Mouse (Mus musculus) ZHBTc4 (cell line): ENCODE data around the gene Sowaha.

ENCODE experiments used
- DNase-seq: peaks from one replicate; pipeline ENCODE4 v3.0.0-alpha.2; 2011; ENCODE audit warnings: low read depth, low spot score

Sowaha gene

DNA sequence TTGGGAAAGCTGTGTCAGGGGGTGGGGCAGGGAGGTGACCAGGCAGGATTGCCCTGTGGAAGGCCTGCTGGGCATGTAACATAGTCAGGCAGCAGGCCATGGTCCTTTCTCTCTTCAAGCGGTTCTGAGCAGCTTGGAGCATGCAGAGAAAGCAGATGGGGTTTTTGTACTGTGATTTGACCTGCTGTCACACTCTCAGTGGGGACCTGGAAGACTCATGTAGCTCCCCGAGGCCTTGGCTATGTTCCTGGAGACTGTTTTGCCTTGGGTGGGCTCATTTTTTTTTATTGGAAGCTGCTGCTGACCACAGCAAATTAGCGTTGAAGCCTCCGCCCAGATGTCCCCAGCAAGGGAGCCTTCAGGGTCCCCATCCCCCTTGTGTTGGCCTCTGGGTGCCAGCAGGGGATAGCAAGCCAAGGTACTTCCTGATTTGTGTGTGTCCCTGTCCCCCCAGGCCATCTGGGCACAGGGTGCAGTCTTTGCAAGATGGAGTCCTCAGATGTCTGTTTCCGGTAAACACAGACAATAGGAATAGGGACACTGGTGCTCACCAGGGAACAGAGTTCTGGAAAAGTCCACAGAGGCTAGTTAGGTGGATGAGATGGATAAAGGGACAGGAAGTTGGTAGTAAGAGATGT lies 25.1 kb upstream of the Sowaha start:
- no peak for DNase-seq

DNA sequence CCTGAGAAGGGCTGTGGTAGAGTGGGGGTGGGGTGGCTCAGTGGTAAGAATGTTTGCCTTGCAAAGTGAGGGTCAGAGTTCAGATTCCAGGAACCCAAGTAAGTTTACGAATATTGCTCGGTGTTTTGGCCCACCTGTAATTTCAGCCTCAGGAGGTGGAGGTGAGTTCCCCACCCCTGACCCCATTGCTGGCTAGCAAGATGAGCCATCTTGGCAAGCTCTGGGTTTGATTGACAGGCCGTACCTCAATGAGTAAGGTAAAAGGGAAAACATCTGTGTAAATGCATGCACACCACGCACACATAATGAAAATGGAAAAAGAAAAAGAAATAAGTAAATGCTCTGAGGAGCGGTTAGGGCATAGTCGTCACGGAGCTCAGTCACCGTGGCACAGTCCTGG lies 24.3 kb upstream of the Sowaha start:
- no peak for DNase-seq

DNA sequence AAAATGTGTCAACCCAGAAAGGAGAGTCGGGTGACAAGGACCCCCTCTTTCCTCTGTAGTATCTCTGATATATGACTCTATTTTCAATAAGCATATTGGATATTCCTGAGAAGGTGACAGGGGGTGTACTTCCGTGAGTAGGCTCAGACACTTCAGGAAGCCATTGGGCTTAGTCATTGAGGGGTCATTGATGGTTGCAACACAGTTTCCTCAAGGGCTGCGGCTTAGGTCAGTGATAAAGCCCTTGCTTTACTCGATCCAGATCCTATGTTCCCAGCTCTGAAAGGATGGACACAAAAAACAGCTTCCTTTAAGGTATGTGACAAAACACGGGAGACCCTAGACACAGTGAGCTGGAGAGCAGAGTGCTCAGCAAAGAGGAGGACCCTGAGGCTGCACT lies 23.7 kb upstream of the Sowaha start:
- DNase-seq = no peak

DNA sequence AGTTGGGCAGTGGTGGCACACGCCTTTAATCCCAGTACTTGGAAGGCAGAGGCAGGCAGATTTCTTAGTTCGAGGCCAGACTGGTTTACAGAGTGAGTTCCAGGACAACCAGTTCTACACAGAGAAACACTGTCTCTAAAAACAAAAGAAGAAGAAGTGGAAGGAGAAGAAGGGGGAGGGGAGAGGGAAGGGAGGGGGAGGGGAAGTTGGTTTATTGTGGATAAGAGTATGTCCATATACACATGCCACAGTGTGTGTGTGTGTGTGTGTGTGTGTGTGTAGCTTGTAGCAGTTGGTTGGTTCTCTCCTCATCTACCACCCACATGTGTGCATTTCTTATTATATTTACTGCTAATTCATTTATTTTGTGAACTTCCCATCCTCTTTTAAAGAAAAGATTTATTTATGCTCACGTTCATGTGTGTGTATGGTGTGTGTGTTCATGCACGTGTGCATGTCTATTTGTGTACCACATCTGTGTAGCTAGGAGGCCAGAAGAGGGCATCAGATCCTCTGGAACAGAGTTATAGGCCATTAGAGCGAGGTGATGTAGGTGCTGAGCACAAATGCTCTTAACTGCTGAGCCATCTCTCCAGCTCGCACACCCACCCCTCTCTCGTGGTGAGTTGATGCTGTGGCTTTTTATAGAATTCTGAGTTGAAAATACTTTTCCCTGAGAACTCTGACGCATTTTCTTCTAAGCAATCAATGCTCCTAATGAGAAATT lies 22.1 kb upstream of the Sowaha start:
- no peak for DNase-seq

DNA sequence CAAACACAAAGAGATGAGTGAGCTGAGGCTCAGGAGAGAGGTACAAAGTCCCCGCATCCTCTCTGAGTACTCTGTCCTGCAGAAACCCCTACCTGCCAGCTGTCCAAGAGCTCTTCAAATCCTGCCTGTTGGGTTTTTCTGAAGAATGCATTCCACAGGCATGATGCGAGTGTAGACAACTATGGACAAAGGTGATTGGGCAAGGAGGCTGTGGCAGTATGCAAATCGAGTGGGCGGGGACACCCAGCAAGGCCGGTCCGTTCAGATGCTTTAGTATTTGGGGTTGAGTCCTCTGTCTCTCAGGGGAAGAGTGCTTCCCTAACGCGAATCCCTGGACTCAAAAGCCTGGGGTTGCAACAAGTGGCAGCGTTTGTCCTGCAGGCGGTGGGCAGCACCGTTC lies 20.5 kb upstream of the Sowaha start:
- peak; percentile 69 for DNase-seq

DNA sequence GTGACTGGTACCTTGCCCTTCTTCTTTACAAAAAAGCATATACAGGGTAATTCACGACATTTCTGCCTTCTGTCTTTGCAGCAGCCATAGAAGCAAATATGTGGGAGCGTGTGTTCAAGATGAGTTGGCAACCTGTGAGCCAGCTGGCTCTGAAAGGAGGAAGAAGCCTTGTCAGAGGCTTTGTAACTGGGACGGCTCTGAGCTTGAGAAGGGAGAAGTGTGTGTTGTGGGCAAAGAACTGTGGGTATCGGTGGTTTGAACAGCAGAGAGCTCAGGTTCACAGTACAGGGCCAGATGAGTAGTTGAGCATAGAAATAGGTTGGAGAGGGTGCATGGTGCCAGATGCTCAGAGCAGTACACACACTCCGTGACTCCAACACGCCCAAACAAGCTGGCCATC lies 16.9 kb upstream of the Sowaha start:
- DNase-seq = no peak

DNA sequence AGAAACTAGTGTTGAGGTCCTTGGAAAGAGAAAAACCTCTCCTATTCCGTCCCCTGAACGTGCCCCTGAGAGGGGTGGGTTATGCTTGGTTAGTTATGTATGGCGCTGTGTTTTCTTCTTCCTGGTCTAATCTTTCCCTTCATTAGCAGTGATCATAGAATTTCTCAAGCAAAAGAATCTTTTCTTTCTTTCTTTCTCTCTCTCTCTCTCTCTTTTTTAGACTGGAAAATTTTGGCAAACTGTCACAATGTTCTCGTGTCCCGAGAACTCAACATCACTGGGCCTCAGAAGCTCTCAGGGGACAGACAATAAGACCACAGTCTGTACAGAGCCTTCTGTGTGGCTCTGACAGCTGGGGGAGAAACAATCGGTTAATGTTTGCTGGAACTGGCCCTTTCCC lies 15.3 kb upstream of the Sowaha start:
- no peak for DNase-seq

DNA sequence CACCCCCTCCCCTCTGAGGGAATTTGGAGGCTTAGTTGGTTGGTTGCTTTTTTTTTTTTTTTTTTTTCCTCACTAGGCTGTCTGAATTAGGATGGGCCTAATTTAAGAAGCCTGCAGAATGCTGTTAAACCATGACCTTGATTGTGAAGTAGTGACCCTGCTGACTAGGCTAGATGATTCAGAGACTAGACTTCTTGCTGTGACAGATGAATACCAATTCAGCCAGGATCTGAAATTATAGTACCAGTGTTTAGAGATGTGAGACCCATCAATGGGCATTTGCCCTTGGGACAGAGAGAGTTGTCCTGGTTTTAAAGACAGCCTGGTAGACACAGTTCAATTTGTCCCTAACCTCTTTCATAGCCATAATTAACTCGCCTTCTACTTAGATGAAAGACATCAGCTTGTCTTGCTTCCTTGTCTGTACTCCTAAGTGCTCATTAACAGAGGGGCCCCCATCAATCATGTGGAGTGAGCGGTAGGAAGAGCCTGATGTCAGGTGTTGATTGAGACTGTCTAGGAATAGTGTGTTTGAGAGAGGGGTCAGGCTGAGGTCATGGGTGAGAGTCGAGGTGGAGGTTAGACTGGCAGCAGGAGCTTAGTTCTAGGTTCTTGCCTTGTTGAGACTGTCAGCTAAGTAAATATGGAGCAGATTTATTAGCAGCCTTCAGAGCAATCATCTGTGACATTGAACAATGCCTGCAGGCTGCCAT lies 13.3 kb upstream of the Sowaha start:
- DNase-seq = peak; percentile 37

DNA sequence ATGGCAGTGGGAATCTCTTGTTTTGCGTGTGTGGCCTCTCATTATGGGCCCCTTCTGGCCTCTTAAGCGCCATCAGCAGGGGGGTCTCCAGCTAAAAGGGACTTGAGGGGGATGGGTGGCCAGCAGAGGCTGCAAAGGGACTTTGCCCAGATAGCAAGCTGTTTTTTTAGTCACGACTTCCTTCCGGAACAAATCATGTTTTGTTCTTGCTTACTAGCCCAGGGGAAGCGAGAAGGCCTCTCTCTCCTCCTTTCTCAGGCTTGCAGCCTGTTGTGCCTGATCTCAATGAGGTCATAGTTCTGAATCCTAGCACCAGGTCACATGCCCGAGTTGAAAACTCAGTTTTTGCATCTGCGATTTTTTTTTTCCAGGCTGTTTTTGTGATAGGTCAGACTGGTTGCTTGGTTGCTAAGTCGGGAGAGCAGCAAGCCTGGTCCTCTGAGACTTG lies 11.9 kb upstream of the Sowaha start:
- no peak for DNase-seq

DNA sequence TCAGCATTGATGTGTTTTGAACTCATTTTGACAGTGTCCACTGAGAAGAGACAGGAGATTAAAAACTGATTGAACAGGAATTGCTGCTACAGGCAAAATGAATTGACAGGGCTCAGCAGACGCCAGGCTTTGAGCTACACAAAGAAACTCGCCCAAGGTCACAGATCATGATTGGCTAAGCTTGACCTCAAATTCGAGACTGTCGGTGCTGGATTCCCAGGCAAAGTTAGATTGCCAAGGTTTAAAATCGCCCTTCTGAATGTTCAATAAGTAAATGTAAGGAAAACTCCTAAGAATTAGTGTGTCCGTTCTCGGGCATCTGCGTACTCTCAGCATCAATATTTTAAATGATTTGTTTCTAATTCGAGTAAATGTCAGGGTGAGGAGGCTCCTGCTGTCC lies 9.3 kb upstream of the Sowaha start:
- no peak for DNase-seq

DNA sequence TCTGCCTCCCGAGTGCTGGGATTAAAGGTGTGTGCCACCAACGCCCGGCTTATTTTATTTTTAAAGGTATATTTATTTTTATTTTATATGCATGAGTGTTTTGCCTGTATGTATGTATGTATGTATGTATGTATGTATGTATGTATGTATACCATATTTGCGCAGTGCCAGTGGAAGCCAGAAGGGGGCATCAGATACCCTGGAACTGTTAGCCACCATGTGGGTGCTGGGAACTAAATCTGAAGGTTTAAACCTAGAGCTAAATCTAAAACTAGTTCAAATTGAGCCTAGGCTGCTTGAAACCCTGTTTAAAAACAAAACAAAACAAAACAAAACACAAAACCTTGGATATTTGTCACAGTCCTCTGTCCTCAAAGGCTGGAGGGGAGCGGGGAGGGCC lies 8.9 kb upstream of the Sowaha start:
- DNase-seq = peak; percentile 62

DNA sequence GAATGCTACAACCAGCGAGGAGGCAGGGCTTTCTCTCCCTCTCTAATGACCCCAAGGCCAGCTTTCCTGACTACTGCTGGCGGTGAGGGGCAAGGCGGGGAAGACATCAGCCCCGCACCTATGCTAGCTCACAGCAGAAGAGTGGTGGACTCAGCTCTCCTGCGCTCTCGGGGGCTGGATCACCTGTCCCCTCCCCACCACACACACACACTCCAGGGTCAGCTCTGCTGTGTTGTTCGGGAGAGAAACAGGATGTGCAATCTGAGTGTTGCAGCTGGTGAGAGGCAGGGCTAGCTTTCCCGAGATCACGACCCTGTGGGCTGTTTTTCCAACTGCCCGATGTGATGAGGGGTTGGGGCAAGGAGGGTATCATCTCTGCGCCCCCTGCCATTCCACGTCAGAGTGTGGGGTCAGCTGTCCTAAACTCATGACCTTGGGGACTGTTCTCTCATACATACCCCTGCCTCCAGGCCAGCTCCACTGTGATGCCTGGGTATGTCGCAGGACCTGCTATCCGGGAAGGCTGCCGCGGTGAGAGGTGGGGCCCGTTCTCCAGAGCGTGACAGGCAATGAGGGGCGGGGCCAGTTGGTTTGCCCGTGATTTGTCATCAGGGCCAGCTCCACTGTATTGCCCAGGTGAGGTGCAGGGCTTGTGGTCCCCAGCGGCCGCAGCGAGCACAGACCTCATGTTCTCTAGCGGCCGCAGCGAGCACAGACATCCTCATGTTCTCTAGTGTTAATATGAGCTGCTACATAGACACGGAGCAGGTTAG lies 6.9 kb upstream of the Sowaha start:
- peak; percentile 60 for DNase-seq

DNA sequence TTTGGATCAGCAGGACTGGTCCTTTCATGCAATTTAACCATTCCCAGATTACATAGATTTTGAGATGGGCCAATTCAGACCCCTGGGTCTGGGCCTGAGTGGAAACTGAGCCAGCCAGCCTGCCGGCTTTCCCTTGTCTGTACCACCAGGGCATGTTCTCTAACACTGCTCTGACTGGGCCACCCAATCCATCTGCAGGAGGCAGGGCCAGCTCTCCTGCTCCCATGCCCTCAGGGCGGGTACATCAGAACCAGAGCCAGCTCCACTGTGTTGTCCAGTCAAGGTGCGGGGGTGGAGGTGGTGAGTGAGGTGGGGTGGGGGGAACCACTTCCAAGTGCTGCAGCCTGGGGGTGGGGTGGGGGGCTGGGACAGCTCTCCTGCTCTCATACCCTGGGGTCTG lies 6.3 kb upstream of the Sowaha start:
- no peak for DNase-seq

DNA sequence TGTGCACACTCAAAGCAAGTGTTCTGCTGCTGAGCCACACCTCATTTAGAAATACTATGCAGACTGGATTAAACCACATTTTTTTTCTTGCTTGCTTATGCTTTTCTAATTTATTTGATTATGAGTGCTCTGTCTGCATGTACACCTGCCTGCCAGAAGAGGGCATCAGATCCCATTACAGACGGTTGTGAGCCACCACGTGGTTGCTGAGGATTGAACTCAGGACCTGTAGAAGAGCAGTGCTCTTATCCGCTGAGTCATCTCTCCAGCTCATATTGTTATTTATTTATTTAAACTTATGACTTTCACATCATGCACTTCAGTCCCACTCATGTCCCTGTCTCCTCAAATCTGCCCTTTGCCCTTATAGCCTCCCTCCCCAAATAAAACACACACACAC lies 5.6 kb upstream of the Sowaha start:
- DNase-seq = peak; percentile 61

DNA sequence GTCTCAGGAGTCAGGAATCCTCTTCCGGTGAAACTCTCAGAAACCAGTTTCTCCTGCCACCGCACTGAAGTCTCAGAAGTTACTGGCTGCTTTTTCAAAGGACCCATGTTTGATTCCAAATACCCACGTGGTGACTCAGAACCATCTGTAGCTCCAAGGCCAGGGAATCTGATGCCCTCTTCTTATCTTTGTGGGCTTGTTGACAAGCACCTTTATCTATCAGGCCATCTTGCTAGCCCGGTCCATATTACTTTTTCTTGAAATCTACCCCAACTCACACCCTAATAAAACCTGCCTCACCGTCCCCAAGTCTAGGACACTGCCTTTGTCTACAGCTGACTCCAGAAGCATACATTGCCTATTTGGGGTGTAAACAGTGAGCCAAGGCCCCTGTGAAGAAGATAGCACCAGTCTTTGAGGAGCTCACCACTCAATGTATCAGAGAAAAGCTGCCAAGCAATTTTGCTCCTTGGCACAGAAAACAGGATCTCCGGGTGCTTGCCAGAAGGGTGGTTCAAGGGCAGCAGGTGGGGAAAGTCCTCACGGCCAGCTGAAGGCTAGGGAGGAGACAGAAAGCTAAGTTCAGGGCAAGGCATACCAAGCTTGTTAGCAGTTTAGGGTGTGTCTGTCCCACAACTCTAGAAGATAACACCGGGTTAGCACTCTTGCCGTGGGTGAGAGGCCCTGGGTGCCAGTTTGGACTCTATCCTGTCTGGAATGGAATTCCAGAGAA lies 3.3 kb upstream of the Sowaha start:
- DNase-seq = no peak

DNA sequence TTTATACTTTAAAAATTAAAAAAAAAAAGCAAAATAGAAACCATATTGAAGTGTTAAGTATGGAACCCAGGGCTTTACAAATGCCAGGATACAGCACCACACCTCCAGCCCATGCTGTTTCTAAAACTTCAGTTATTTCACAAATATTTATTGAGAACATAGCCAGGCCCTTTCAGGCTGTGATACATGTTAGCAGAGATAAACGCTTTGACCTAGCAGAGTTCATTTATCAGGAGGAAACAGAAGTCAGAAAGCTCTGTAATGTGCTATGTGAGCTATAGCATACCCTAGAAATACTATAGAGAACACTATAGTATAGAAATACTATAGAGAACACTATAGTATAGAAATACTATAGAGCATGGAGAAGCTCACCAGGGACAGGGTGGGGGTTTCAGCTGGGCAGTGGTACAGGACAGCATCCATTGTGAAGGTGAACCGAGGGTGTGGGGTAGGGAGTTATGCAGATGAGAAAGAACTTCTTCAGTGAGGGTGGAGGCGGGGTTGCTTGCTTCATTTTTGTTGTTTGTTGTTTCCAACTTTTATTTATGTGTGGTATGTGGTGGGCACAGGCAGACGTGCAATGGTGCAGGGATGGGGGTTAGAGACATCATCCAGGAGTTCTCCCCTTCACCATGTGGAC lies 1.1 kb upstream of the Sowaha start:
- DNase-seq = no peak

DNA sequence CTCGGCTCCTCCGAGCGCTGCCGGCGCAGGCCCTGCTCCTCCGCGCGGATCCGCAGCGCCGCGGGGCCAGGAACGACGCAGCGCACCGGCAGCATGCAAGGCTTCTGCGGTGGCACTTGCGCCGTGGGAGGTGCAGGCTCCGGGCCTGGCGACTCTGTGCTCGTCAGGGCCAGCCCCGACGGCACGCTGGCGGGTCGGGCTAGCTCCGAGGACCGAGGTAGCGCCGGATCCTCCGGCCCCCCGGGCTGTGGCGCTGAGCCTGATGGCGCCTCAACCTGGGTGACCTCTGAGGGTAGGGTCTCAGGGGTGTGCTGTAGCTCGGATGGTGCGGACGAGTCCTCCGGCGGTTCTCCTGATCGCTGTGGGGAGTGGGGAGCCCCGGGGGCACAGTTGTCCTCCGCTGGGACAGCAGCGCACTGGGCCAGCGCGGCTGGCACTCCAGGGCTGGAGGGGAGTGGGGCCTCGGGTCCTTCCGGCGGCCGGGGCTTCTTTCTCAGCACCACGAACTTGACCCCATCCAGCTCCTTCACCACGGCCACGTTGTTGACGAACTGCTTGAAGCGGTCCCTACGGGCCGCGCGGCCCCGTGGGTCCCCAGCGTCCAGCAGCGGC lies 797 bp downstream of the Sowaha start:
- peak; percentile 67 for DNase-seq

DNA sequence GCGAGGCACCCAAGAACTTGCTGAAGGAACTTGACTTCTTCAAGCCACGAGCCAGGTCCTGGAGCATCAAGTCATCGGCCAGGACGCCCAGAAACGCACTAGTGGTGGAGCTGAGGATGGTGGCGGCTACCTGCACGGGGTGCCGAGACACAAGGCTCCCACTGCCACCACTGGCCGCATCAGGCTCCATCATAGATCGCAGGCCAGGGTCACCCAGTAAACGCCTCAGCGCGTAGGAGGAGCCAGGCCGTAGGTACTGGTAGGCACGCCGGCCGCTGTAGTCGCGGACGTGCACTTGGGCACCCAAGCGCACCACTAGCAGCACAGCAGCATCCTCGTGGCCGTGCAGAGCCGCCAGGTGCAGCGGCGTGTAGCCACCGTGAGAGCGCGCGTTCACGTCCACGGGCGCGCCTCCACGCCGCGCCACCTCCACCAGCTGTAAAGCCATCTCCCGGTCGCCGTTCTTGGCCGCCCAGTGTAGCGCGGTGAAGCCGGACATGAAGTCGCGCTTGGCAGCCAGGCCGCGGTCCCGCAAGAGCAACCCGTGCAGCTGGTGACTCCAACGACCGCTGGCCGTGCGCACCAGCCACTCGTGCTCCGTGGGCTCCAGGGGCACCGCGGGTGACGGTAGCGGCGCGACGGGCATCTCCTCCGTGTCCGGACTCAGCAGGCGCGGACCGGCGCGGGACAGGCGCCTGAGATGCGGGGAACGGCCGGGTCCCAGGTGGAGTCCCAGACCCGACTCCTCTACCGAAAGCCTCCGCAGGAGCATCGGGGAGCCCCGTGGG lies 1.5 kb downstream of the Sowaha start:
- peak; percentile 73 for DNase-seq

DNA sequence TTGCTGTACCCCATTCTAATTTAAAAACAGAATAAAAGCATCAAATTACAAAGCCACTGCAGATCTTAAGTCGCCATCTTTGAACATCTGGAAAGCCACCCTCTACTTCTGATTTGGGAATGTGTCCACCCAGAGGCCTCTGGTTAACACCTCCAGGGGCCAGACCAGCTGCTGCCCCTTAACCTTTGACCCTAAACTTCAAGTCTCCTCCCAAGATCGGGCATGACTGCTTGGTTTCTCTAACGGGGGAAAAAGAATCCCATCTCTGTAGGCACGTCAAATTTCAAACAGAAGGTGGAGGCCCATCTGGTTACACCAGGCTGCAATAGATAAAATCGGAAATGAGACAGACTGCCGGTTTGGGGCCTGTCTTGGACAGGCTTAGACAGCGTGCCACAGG lies 2.2 kb downstream of the Sowaha start:
- DNase-seq = no peak

DNA sequence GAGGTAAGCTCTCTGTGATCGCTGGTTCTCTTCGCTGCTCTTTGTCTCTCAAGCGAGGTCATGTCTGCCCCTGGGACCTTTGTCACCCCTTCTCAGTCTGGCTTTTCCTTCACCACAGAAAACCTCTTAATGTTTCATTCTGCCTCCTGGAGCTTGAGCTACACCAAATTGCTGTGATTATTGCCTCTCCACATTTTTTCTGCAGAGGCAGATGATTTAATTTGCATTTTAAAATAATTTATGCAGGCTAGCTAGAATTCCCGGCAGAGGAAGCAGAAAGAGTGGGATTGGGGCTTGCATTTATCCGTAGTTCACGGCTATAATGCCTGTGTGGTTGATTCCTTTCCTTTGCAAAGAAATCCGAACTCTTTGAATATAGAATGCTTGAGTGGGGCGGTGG lies 4.5 kb downstream of the Sowaha start:
- DNase-seq = no peak
